Mouse (Mus musculus) lung, postnatal 0 days (tissue): ENCODE measurements at regions not wholly inside any gene's neighbourhood (a gene's known extent, or its start where the extent isn't known, plus 50 kb on each side); places are given as distances from the start of the nearest gene placed in this dataset.

ENCODE experiments used
- ATAC-seq: fragments of 200-750 bp; cut with Nextera tagmentation; 2 replicates; pipeline ENCODE4 v1.8.0; 2017; ENCODE audit warnings: moderate library complexity
- DNase-seq: peaks from one replicate; pipeline ENCODE4 v3.0.0-alpha.2; 2016; ENCODE audit warnings: low spot score
- H3K27ac ChIP-seq: fragments of 300-500 bp; sonication (generic); 2 replicates; pipeline ENCODE4 v1.5.1; 2014; ENCODE audit warnings: antibody characterized with exemption, mild to moderate bottlenecking, low read length, mixed read lengths
- H3K27me3 ChIP-seq: fragments of 300-500 bp; sonication (generic); replicated peaks from 2 replicates; pipeline ENCODE4 v1.6.1; 2014; ENCODE audit warnings: low read length, mixed read lengths; ENCODE audit not compliant: insufficient read depth
- H3K36me3 ChIP-seq: fragments of 300-500 bp; sonication (generic); 2 replicates; pipeline ENCODE4 v1.6.1; 2014; ENCODE audit warnings: low read length, mixed read lengths; ENCODE audit not compliant: insufficient read depth
- H3K4me1 ChIP-seq: fragments of 300-500 bp; sonication (generic); 2 replicates; pipeline ENCODE4 v1.6.1; 2014; ENCODE audit warnings: antibody characterized with exemption, low read depth, low read length, mixed read lengths; ENCODE audit not compliant: insufficient read depth
- H3K4me2 ChIP-seq: fragments of 300-500 bp; sonication (generic); replicated peaks from 2 replicates; pipeline ENCODE4 v1.6.1; 2014; ENCODE audit warnings: low read depth, mild to moderate bottlenecking, low read length, moderate library complexity, mixed read lengths
- H3K4me3 ChIP-seq: fragments of 300-500 bp; sonication (generic); 2 replicates; pipeline ENCODE4 v1.5.1; 2014; ENCODE audit warnings: low read depth, low read length
- H3K9ac ChIP-seq: fragments of 300-500 bp; sonication (generic); replicated peaks from 2 replicates; pipeline ENCODE4 v1.6.1; 2014; ENCODE audit warnings: low read depth, mild to moderate bottlenecking
- H3K9me3 ChIP-seq: fragments of 300-500 bp; sonication (generic); 2 replicates; pipeline ENCODE4 v1.6.1; 2016; ENCODE audit warnings: low read length, mixed read lengths
- CTCF ChIP-seq: IDR thresholded peaks from 2 replicates; pipeline ENCODE4 v1.5.1; 2016; ENCODE audit warnings: antibody characterized with exemption, mild to moderate bottlenecking
- EP300 ChIP-seq: IDR thresholded peaks from 2 replicates; pipeline ENCODE4 v1.6.1; 2016; ENCODE audit warnings: antibody characterized with exemption, mild to moderate bottlenecking, control low read depth
- WGBS: fragments of 180-500 bp; shearing (Covaris S2); extraction: QIAGEN DNeasy Blood & Tissue Kit; methylation state at CpG from one replicate; pipeline ENCODE4 v1.1.7; 2014; 5-methylcytosine and 5-hydroxymethylcytosine counted together

DNA sequence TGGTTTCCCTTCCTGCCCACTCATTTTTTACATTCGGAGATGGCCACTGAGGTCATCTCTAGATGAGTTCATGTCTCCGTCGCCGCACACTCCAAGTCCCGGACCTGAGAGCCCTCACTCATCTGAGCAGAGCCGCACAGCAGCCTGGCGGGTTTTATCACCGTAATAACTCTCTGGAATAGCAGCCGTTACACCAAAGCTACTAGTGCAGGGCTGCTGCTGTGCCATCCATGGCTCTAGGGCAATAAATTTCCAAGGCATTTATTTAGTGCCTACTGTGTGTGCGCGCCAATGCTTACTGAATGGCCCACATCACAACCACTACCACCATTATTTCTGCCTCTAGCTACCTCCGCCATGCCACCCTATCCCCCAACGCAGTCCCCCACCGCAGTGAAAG lies 242.9 kb upstream of the Rpl38 start:
- DNase-seq (no peak), ATAC-seq (no peak)
- Histone ChIP-seq H3K9ac (no peak overlapping the region), H3K36me3 (no peaks in the 10 kb centered on the region), H3K4me2 (no peak overlapping the region), H3K9me3 (no peaks in the 10 kb centered on the region), H3K27me3 (no peaks in the 10 kb centered on the region), H3K4me1 (no peaks in the 10 kb centered on the region), H3K4me3 (no peak overlapping the region), H3K27ac (no peak overlapping the region)
- TF ChIP-seq CTCF: no peak
- TF ChIP-seq EP300: no peak
- WGBS: 88% methylated on average over 14 of the region's 14 CpGs

- ATAC-seq: peak; percentile 60
- Histone ChIP-seq H3K27me3 (no peaks in the 10 kb centered on the region), H3K4me2 (no peak overlapping the region), H3K4me1 (no peaks in the 10 kb centered on the region), H3K9me3 (no peaks in the 10 kb centered on the region), H3K4me3 (no peak overlapping the region), H3K9ac (no peak overlapping the region), H3K27ac (no peak overlapping the region), H3K36me3 (no peaks in the 10 kb centered on the region)
- TF ChIP-seq CTCF (no peak), EP300 (no peak)
- peak; percentile 23 for DNase-seq
- WGBS: 66% methylated on average over 19 of the region's 19 CpGs
Observed at GRCm38 (mm10) chr11:114423322-114423721, 245.0 kb upstream of the Rpl38 start.

DNA sequence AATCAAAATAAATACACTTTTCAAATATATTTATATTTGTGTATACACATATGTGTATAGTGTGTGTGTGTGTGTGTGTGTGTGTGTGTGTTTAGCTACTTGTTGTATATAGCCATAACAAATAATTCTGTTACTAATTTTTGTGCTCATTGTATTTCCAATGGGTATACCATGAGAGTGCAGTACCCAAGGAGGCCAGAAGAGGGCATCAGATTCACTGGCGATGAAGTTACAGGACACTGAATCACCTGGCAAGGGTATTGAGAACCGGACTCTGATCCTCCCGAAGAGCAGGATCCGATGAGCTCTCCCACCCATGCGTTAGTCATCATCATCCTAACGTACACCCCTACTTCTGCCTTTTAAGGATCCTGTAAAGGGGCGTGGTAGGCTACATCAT lies 249.3 kb upstream of the Rpl38 start:
- Histone ChIP-seq H3K36me3 (no peaks in the 10 kb centered on the region), H3K27ac (no peak overlapping the region), H3K4me1 (no peaks in the 10 kb centered on the region), H3K4me3 (no peak overlapping the region), H3K27me3 (no peaks in the 10 kb centered on the region), H3K4me2 (no peak overlapping the region), H3K9ac (no peak overlapping the region), H3K9me3 (no peaks in the 10 kb centered on the region)
- ATAC-seq (no peak), DNase-seq (no peak)
- peak; percentile 34 for TF ChIP-seq CTCF
- no peak for TF ChIP-seq EP300
- WGBS: 88% methylated on average over 7 of the region's 7 CpGs

DNA sequence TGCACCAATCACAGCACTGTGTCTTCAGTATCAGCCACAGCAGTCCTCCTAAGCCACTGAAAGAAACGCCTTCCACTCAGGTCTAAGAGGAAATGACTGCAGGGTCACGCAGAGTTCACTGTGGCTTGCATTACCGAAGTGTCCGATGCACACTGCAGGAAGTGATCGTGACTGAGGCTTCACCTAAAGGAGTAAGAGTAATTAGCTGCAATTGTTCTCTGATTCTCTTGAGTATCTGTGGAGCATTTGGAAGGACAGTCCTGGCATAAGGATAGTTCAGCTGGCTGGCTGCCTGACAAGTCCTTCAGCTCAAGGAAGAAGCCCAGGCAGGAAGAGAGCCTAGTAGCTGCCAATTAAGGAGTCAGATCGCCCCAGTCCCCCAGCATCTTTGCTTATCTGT lies 252.2 kb upstream of the Rpl38 start:
- H3K4me2 ChIP-seq: no peak overlapping the region
- no peaks in the 10 kb centered on the region for H3K9me3 ChIP-seq
- no peaks in the 10 kb centered on the region for H3K4me1 ChIP-seq
- peak; percentile 46 for ATAC-seq
- H3K27me3 ChIP-seq: no peaks in the 10 kb centered on the region
- H3K4me3 ChIP-seq: no peak overlapping the region
- no peak overlapping the region for H3K9ac ChIP-seq
- no peak overlapping the region for H3K27ac ChIP-seq
- no peaks in the 10 kb centered on the region for H3K36me3 ChIP-seq
- DNase-seq: peak; percentile 8
- WGBS: 38% methylated on average over 6 of the region's 6 CpGs
- TF ChIP-seq EP300: no peak
- no peak for TF ChIP-seq CTCF

DNA sequence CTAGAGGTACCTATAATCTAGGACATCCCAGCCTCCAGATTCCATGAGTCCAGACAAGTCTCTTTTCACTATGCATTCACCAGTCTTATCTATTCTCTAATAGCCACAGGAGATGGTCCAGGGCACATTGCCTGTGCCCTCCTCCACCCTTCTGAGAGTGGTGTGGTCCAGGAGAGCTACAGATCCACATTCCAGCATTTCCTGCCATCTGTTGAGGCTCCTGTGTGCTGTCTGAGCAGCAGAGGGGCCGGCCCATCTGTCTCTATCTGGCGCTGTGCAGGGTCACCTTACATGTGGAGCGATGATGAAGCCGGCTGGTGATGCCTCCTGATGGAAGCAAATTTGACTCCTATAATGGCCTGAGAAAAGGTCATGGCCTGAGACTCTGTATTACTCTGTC lies 263.9 kb upstream of the Rpl38 start:
- ATAC-seq (no peak), DNase-seq (no peak)
- no peaks in the 10 kb centered on the region for H3K4me1 ChIP-seq
- no peaks in the 10 kb centered on the region for H3K27me3 ChIP-seq
- no peak overlapping the region for H3K4me2 ChIP-seq
- no peak overlapping the region for H3K27ac ChIP-seq
- no peaks in the 10 kb centered on the region for H3K9me3 ChIP-seq
- no peak for TF ChIP-seq CTCF
- no peak for TF ChIP-seq EP300
- H3K4me3 ChIP-seq: no peak overlapping the region
- no peak overlapping the region for H3K9ac ChIP-seq
- WGBS: 28% methylated on average over 4 of the region's 4 CpGs
- no peaks in the 10 kb centered on the region for H3K36me3 ChIP-seq

DNA sequence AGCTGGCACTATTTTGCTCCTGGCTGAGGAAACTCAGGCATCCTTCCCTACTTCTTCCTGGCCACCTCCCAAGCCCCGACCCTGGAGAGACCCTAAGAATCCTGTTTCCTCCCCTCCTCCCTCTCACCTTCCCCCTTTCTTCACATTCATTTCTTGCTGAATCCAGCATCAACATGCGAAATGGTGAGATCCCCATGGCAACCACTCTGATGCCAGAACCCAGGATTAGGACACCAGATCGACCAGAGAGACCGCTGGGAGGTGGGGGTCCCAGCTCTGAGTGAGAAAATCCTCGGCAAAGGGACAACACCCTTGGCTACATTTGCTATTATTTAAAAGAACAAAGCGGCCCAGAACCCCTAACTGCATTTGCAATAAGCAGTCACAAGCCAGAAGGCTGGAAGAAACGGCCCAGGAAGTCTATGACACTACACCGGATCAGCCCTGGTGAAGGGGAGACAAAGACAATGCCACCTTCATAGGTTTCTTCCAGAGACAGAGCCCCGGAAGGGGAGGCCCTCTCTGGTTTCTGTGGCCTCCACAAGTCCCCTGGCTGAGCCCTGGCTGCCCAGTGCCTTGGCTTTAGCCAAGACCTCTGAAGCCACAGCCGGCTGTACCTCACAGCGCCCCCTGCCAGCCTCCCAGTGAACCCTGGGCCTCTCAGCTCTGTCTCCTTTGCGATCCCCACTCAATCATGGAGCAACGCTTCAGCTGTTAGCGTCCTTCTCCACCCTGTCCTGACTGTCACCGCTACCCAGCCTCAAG lies 265.6 kb upstream of the Rpl38 start:
- H3K4me2 ChIP-seq: no peak overlapping the region
- TF ChIP-seq CTCF (peak; percentile 54), EP300 (no peak)
- H3K4me3 ChIP-seq: no peak overlapping the region
- DNase-seq (no peak), ATAC-seq (no peak)
- H3K4me1 ChIP-seq: no peaks in the 10 kb centered on the region
- no peaks in the 10 kb centered on the region for H3K9me3 ChIP-seq
- no peaks in the 10 kb centered on the region for H3K36me3 ChIP-seq
- WGBS: 42% methylated on average over 15 of the region's 15 CpGs
- H3K27ac ChIP-seq: no peak overlapping the region
- H3K9ac ChIP-seq: no peak overlapping the region
- H3K27me3 ChIP-seq: no peaks in the 10 kb centered on the region

- Histone ChIP-seq H3K36me3 (no peaks in the 10 kb centered on the region), H3K27ac (no peak overlapping the region), H3K9ac (no peak overlapping the region), H3K4me2 (no peak overlapping the region), H3K9me3 (no peaks in the 10 kb centered on the region), H3K4me3 (no peak overlapping the region), H3K27me3 (no peaks in the 10 kb centered on the region), H3K4me1 (no peaks in the 10 kb centered on the region)
- WGBS: 49% methylated on average over 5 of the region's 5 CpGs
- no peak for DNase-seq
- peak; percentile 54 for TF ChIP-seq CTCF
- TF ChIP-seq EP300: no peak
- no peak for ATAC-seq
Observed at GRCm38 (mm10) chr11:114400701-114401100, 267.6 kb upstream of the Rpl38 start.
